Mouse (Mus musculus): ENCODE measurements at regions not wholly inside any gene's neighbourhood (a gene's known extent, or its start where the extent isn't known, plus 50 kb on each side); places are given as distances from the start of the nearest gene placed in this dataset.
"Not testable (repeated sequence)": the region's sequence is repeated elsewhere in the genome, so short reads cannot be mapped to it uniquely, and the experiment has no call there.

DNA sequence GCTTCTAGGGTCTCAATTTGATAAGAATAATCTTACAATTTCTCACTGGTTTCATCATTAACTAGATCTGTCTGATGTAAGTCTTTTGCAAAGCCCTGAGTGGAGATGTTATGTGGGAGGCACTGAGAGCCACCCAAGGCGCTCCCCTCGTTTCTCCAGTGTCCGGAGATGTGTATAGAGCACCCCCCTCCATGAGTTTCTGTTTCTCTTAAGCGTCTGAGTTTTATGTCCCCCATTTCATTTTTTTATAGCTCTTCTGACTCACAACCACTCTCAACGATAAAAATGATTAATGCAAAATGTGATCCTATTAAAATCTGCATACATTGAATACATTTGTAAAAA lies 179.5 kb upstream of the Pkdcc start:
- ATAC-seq (no peak), DNase-seq (ENCODE audit: low read depth, low spot score) (no peak)
- CTCF ChIA-PET = interaction anchor here (1.2 to 2.2 kb wide), 2 partner anchors 10 to 218 kb away, joined by 3 to 5 read pairs; no protein-coding TSS in a partner anchor
- in situ Hi-C loops (cut with MboI; ENCODE audit: low pct_unique_long_range_greater_than_20kb) = loop anchor here (25.0 kb wide), 1 partner anchor 777 kb away; no protein-coding TSS in a partner anchor
- H3K27me3 ChIP-seq = no peaks in the 10 kb centered on the region
- no peak for TF ChIP-seq CTCF (IDR thresholded peaks at IDR 0.05)
- POLR2A ChIA-PET = no interaction called here

DNA sequence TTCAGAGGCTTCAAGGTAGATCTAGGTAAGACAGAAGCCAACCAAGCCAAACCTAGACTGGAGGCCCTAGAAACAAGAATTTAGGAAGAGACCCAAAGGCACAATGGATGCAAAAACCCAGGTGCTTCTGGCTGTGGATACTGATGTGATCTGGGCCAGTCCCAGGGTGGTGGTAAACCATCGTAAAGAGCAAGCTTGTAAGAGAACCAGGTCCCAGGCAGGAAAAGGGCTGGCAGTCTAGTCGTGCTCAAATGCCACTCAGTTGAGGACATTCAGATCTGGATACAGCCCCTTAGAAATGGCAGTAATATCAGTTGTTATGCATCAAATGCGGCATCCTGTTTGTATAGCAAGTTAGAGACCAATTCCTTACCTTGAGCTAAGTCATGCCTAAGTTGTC lies 175.5 kb upstream of the Pkdcc start:
- H3K27me3 ChIP-seq = no peaks in the 10 kb centered on the region
- ChIA-PET CTCF (interaction anchor here (1.1 to 8.6 kb wide), 3 partner anchors 13 to 232 kb away, joined by 3 to 60 read pairs (median 5); no protein-coding TSS in a partner anchor), POLR2A (interaction anchor here (0.6 kb wide), 1 partner anchor 178 kb away, joined by 3 read pairs; no protein-coding TSS in a partner anchor)
- no peak for ATAC-seq
- no peak for TF ChIP-seq CTCF (IDR thresholded peaks at IDR 0.05)
- in situ Hi-C loops (cut with MboI; ENCODE audit: low pct_unique_long_range_greater_than_20kb) = loop anchor here (25.0 kb wide), 1 partner anchor 773 kb away; no protein-coding TSS in a partner anchor
- no peak for DNase-seq (ENCODE audit: low read depth, low spot score)

DNA sequence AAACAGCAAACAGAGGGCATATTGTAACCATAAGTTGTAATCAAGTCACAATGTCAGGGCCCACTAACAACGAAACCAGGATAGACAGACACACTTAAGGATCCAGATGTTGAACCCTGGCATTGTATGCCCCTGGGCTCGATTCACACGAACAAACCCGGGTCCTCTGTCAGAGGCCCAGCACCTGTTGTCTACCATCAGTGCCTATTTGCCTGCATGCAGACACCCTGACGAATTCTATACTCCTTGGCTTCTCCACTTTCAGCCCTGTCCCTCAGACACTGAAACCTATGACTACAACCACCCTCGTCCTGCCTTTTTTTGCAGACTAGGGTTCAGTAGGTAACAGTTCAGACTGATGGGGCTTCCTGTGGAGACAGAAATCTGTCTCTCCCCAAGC lies 170.6 kb upstream of the Pkdcc start:
- TF ChIP-seq CTCF (IDR thresholded peaks at IDR 0.05) = no peak
- H3K27me3 ChIP-seq = no peaks in the 10 kb centered on the region
- ChIA-PET CTCF (interaction anchor here (1.2 to 8.6 kb wide), 12 partner anchors 9 to 208 kb away, joined by 3 to 60 read pairs (median 4); no protein-coding TSS in a partner anchor), POLR2A (interaction anchor here (0.9 kb wide), 1 partner anchor 104 kb away, joined by 3 read pairs; no protein-coding TSS in a partner anchor)
- ATAC-seq (no peak), DNase-seq (ENCODE audit: low read depth, low spot score) (no peak)
- in situ Hi-C loops (cut with MboI; ENCODE audit: low pct_unique_long_range_greater_than_20kb) = loop anchor here (5.0 to 25.0 kb wide), 2 partner anchors 208 to 768 kb away; no protein-coding TSS in a partner anchor

DNA sequence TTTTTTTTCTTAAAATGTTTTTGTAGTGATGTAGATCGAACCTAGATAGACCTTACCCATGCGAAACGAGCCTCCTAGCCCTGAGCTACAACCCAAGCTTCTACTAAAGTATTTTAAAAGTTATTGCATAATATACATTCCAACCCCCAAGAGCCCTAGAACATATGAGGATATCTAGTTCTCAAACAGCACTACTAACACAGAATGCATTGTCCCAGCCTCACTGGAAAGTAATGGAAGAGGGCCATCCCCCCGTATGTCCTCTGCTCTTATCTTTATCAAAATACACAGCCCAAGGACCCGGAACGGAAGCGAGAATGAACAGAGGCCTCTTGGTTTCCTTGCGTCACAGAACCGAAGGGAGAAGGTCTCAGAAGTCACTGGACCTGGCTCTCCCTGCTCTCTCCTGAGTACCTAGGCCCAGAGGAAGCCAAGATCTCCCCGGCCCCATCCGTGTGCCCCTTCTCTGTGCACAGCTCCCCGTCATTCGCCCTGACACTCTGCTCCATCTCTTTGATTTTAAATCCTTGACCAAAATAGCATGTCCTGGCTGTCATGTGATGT lies 165.0 kb upstream of the Pkdcc start:
- ATAC-seq (no peak), DNase-seq (ENCODE audit: low read depth, low spot score) (no peak)
- no peaks in the 10 kb centered on the region for H3K27me3 ChIP-seq
- CTCF ChIA-PET = no interaction called here
- in situ Hi-C loops (cut with MboI; ENCODE audit: low pct_unique_long_range_greater_than_20kb) = loop anchor here (25.0 kb wide), 1 partner anchor 762 kb away; no protein-coding TSS in a partner anchor
- POLR2A ChIA-PET = no interaction called here
- no peak for TF ChIP-seq CTCF (IDR thresholded peaks at IDR 0.05)

DNA sequence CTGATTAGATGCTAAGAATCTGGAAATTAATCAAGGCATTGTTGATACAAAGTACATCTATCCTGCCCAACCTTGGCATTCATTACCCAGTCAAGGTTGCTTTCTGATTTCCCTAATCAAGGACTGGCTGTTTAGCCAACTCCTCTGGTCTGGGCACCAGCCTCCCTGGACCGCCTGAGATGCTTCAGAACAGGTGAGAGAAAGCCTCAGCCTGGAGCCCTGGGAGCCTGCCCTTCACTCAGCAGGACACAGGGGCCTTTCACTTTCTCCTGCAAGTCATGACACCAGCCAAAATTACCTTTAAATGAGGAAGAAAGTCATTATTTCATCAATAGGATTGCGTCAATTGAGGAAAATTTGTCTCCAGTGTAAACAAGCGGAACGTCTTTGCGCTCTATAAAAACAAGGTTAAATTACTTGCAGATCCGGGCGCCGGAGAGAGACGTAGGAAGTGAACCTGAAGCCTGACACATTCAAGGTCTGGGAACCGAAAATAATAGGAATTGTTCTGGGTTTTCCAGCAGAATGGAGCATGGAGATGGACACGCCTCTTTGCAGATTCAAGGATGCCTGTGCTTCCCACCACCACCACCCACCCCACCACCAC lies 164.4 kb upstream of the Pkdcc start:
- no peaks in the 10 kb centered on the region for H3K27me3 ChIP-seq
- ATAC-seq = no peak
- in situ Hi-C loops (cut with MboI; ENCODE audit: low pct_unique_long_range_greater_than_20kb) = no loop called here
- TF ChIP-seq CTCF (IDR thresholded peaks at IDR 0.05) = no peak
- DNase-seq (ENCODE audit: low read depth, low spot score) = no peak
- ChIA-PET POLR2A (no interaction called here), CTCF (no interaction called here)

DNA sequence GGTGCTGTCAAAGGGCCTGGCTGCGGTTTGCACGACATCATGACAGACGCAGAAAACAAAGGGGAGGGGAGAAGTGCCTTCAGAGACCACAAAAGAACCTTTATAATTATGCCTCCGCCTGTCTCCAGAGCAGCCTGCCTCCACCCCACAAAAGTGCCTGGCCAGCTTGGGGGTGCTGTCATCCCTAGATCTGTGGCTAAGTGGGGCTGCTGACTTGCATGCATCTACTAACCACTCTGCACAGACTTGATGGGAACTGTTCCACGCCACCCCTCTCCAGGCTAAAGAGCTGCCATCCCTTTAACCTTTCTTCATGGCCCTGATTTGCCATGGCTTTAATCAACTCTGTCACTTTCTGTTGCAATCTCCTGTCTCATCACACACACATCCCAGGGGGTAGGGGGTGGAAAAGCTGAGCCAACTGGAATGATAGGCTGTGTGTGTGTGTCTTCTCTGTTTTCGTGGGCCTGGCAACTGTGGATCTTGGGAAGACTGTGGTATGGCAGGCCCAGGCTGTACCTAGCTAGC lies 162.4 kb upstream of the Pkdcc start:
- CTCF ChIA-PET = interaction anchor here (2.1 kb wide), 1 partner anchor 9 kb away, joined by 5 read pairs; no protein-coding TSS in a partner anchor
- DNase-seq (ENCODE audit: low read depth, low spot score) (no peak), ATAC-seq (no peak)
- in situ Hi-C loops (cut with MboI; ENCODE audit: low pct_unique_long_range_greater_than_20kb) = no loop called here
- TF ChIP-seq CTCF (IDR thresholded peaks at IDR 0.05) = no peak
- no peaks in the 10 kb centered on the region for H3K27me3 ChIP-seq
- POLR2A ChIA-PET = interaction anchor here (0.5 to 0.6 kb wide), 3 partner anchors 18 to 173 kb away, joined by 3 to 4 read pairs (median 3); no protein-coding TSS in a partner anchor

DNA sequence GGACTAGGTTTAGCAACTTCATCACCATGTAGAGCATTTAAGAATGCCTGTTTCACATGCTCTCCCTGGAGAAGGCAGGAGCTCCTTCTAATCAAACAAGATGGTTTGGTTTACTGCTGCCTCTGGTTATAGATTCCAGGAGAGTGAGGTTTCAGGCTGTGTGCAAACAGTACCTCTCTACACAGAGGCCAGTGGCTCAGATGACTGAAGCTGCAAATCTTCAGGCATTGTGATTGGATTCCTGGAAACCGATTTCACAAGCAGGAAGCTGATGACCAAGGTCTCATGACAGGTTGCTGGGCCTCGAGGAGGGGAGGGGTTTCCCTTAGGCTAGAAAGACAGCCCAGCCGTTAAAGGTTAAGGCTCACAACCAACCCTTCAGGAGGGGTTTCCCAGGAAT lies 157.3 kb upstream of the Pkdcc start:
- no peaks in the 10 kb centered on the region for H3K27me3 ChIP-seq
- ChIA-PET CTCF (interaction anchor here (0.7 to 3.7 kb wide), 5 partner anchors 10 to 180 kb away, joined by 3 to 12 read pairs (median 3); no protein-coding TSS in a partner anchor), POLR2A (interaction anchor here (1.2 kb wide), 1 partner anchor 10 kb away, joined by 3 read pairs; no protein-coding TSS in a partner anchor)
- peak; percentile 60 for ATAC-seq
- DNase-seq (ENCODE audit: low read depth, low spot score) = no peak
- in situ Hi-C loops (cut with MboI; ENCODE audit: low pct_unique_long_range_greater_than_20kb) = no loop called here
- no peak for TF ChIP-seq CTCF (IDR thresholded peaks at IDR 0.05)

DNA sequence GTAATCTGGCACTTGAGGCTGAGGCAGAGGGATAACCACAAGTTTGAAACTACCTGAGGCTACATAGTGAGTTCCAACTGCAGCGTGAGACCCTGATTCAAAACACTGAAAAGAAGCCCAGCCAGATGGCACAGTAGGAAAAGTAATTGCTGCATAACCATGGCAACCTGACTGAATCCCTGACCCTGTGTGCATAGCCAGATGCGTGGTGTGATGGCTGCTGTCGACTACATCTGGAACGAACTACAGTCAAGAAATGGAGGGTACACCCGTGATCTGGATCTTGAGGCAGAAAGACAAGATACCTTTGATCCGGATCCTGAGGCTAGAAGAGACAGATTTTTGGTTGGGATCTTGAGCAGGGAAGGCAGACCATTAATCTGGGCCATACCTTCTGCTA lies 153.2 kb upstream of the Pkdcc start:
- in situ Hi-C loops (cut with MboI; ENCODE audit: low pct_unique_long_range_greater_than_20kb) = no loop called here
- CTCF ChIA-PET = no interaction called here
- ATAC-seq = no peak
- H3K27me3 ChIP-seq = no peaks in the 10 kb centered on the region
- DNase-seq (ENCODE audit: low read depth, low spot score) = no peak
- POLR2A ChIA-PET = no interaction called here
- no peak for TF ChIP-seq CTCF (IDR thresholded peaks at IDR 0.05)

DNA sequence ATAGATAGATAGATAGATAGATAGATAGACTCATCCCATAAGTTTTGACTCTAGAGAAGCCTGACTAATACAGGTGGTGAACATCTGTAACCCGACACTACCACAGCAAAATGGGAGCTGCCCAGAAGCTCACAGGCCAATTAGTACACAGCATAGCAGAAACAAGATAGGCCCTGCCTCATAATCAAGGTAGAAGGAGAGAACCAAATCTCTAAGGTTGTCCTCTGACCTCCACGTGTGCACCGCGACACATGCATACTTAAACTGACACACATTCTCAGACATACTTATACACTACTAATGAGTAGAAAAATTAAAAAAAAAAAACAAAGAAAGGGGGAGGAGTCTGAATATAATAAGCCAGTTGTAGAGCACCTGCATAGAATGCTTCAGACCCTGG lies 151.2 kb upstream of the Pkdcc start:
- no peaks in the 10 kb centered on the region for H3K27me3 ChIP-seq
- POLR2A ChIA-PET = no interaction called here
- ATAC-seq (no peak), DNase-seq (ENCODE audit: low read depth, low spot score) (no peak)
- CTCF ChIA-PET = no interaction called here
- TF ChIP-seq CTCF (IDR thresholded peaks at IDR 0.05) = no peak
- in situ Hi-C loops (cut with MboI; ENCODE audit: low pct_unique_long_range_greater_than_20kb) = no loop called here

DNA sequence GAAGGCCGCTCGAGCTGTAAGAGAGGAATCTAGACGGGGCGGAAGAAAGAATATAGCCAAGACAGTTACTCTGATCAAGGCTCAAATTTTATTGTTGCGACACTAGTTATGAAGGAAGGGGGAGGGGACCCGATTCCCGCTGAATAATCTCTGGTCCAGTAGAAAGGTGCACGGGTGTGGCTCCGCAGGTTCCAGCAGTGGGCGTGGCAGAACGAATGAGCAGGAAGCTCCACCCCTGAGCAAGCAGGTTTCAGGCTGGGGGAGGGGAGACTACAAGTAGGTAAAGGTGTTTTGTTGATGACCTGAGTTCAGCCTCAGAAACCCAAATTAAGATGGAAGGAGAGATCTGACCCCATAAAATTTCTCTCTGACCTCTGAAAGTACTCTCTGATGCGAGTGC lies 150.7 kb upstream of the Pkdcc start:
- POLR2A ChIA-PET; DNase-seq (ENCODE audit: low read depth, low spot score); in situ Hi-C loops (cut with MboI; ENCODE audit: low pct_unique_long_range_greater_than_20kb); ATAC-seq; H3K27me3 ChIP-seq; CTCF ChIA-PET: not testable (repeated sequence)

DNA sequence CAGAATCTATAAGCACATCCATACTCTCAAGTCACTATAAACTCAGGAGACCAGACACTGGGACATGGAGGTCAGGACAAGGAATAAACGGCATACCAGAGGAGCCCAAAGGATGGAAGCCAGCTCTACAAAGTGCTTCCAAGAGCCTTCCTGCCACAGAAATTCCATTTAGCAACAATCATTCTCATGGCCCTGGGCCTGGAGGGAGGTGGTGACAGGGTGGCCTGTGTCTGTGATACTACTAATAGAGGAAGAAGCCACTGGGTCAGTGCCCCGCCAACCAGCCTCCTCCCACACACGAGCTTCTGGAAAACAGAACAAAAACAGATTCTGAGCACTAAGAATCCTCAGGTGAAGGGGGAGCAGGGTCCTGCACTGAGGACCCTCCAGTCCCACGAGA lies 145.8 kb upstream of the Pkdcc start:
- ChIA-PET POLR2A (interaction anchor here (0.6 kb wide), 1 partner anchor 156 kb away, joined by 3 read pairs; no protein-coding TSS in a partner anchor), CTCF (interaction anchor here (1.9 kb wide), 1 partner anchor 14 kb away, joined by 4 read pairs; no protein-coding TSS in a partner anchor)
- no peak for ATAC-seq
- H3K27me3 ChIP-seq = no peaks in the 10 kb centered on the region
- in situ Hi-C loops (cut with MboI; ENCODE audit: low pct_unique_long_range_greater_than_20kb) = no loop called here
- no peak for DNase-seq (ENCODE audit: low read depth, low spot score)
- no peak for TF ChIP-seq CTCF (IDR thresholded peaks at IDR 0.05)

Data from Patski (cell line).